Mouse (Mus musculus): ENCODE data around the gene Cpb2. TPM values are rescaled to one million over a fixed set of nuclear protein-coding genes. Genes with fewer than 3 reads are reported as not detected.

The Cpb2 gene
- polyA plus RNA-seq, 2 experiments from 2014 or later = not detected

DNA sequence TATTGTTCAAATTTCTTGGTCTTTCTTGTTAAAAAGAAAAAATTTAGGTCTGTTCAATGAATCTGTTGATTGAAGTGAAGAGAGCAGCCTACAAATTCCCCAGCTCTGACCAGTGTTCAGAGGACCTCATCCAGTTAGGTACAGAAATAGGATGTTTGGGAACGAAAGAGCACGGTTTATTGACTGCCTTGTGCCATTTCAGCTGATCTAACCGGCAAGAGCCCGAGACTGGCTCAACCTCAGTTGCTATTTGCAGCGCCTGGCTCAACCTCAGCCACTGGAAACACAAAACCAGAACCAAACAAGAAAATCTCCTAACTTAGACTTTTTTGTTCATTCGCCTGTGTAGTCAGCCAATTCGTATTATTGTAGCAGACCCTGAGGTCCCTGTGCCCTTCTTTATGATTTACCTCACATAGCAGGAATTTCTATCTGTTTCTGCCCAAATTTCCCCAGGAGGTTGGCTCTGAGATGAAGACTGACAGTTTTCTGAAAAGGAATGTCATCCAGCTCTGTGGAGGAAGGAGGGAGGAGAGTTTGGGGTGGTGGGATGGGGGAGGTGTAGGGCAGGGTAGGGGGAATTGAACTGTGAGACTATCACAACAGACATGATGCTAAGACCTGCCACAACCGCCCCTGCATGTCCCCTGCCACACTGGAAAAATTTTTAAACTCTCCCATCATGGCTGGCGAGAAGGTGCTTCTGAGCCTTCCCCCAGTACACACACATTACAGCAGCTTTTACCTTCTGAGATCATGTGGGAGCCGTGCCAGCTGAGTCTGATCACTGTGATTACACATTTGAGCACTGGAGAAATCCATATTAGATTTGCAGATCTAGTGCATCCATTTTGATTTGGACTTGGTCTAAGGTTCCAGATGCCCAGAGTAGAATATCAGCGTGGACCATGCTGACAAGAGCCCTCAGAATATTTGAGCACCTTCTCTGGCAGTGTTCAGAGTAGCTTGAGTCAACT is 4.2 kb downstream of the Cpb2 start:
- no peak for ATAC-seq

DNA sequence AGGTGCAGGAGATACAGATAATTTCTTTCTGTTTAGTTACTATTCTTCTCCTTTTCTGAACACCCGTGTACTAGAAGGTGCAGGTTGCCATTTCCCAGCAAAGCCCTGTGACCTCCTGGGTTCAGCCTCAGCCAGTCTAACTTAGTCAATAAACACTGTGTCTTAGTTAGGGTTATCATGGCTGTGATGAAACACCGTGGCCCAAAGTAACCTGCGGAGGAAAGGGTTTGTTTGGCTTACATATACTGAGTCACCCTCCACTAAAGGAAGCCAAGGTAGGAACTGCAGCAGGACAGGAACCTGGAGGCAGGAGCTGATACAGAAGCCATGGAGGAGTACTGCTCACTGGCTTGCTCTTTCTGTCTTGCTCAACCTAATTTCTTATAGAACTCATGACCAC is 8.3 kb downstream of the Cpb2 start:
- no peak for ATAC-seq

DNA sequence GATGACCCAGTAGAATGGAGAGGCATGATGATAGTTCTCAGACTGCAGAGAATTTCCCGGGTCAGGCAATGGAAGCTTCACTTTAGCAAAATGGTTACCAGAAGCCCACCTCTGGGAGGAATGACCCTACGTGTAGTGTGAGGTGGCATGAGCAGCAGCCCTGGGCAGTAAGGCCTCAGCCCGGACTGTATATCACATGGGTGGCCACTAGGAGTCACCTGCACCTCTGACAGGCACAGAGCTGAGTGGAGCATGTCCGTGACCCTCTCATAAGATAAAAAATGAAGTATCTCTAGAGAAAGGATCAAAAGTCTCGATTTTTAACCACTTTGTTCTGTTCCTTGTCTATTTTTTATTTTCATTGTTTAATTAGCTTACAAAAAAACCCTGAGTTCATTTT is 14.4 kb downstream of the Cpb2 start:
- no peak for ATAC-seq

DNA sequence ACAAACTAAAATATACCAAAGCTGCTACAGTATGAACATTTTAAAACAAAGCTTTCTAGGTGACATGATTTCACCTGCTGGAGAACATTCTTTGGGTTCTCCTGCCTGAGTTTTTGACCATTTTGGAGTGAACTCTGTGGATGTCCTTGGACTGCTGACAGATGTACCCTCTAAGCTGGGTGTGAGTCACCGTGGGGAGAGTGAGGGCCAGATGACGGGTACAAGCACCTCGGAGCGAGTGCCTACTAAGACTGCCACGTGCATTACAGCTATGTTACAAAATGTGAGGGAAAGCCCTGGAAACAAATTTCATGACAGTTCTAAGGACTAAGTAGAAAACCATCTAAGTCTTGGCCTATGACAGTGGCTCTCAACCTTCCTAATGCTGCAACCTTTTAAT is 27.4 kb downstream of the Cpb2 start:
- ATAC-seq = no peak

DNA sequence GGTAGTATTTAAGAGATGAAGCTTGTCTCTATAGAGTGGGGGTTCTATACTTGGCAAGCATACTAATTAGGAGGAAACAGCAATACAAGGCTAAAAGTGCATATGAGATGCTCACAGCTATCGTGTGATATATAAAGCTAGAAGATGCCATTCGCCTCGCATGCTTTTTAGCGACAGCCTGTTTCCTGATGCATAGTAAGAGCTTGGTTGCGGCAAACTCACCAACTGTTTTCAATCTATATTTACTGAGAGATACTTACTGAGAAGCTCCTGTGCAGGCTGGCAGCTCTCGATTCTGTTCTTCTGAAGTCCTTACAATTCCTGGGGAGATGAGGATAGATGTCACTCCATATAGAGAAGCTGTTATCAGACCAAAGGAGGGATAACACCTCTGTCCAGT is 37.6 kb downstream of the Cpb2 start:
- ATAC-seq = no peak

DNA sequence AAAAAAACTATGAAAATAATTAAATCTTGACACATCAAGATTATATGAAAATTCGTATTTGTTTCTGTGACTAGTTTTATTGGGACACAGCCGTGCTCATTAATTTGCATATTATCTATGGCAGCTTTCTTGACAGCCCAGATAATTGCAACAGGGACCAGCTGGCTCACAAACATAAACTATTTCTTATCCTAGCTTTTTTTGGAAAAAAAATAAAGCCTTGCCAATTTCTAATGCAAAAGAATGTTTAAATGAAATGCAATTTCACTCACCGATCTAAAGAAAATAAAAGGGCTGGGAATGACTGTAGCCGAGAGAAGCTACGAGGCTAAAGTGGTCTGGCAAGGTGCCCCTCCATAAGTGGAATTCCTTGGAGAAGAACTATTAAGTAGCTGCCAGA is 38.3 kb downstream of the Cpb2 start:
- ATAC-seq = no peak

DNA sequence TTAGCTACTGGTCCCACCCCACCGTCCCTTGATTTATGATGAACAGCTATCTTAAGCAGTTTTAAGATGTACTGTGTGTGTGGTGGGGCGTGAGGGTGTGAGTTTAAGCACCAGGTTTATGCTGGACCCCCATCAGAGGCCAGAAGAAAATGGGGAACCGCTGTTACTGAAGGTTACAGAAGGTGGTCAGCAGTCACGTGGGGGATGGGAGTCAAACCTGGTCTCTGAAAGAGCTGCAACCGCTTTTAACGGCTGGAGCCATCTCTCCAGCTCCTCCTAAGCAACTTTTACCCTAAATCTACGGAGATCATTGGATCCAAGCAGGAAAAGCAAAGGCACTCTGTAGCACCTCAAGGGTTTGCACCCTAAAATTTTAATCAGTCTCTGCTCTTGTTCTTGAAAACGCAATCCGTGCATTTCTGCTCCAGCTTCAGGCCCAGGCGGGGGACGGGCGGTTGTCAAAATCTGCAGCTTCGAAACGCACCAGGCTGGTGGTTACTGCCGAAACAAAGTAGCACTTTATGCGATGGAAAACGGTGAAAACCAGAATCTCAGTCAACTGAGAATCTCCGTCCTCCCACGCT is 41.6 kb downstream of the Cpb2 start:
- no peak for ATAC-seq

DNA sequence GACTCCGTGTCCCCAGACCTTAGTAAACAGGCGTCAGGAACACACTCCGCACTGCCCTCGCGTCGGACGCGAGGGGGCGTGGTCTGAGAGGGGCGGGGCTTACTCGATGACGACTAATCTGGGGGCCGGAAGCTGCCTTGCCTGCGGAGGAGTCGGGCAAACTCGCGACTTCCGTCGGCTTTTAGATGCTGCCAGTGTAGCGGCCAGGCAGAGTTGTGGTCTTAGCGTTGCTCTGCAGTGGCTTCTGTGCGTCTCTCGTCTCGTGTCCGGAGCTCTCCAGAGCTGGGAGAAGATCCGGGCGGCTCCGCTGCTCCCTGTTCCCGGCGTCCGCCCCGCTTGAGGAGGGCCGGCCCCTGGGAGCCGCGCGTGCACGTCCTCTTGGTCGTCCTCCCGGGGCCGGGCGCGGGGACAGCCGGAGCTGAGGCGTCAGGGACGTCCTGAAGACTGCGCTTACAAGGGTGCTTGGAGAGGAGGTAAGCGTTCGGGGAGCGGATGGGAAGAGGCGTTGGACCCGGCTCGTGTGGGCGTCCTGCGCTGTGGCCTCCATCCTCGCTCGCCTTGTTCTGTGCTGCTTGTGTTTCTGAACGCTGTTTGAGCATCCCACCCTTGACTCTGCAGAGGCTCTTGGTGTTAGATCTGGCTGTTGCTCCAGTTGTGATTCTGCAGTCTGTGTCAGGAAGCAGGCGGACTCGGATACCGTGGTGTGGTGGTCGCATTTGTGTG is 42.3 kb downstream of the Cpb2 start, which contains the start of gene Zc3h13:
TSS of gene Zc3h13 (plus strand) at position 181 of the 723 bp plus-strand sequence.
- peak; percentile 93 for ATAC-seq

DNA sequence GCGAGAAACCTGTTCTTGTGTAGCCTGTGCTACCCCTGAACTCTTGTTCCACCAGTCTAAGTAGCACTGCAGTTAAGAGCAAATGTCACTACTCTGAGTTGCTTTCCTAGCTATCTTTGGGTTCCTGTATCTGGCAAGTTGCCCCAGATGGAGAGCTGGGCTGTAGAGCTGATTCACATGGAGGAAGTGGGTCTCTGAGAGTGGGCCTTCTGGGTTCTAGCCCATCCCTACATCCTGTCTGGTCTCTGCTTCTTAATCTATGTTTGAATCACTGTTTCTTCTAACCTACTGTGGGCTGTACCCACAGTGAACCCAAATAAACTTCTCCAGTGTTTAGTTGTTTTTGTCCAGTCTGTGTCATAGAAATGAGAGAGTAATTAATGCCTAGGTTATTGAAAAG is 59.0 kb downstream of the Cpb2 start:
- ATAC-seq = peak; percentile 43

DNA sequence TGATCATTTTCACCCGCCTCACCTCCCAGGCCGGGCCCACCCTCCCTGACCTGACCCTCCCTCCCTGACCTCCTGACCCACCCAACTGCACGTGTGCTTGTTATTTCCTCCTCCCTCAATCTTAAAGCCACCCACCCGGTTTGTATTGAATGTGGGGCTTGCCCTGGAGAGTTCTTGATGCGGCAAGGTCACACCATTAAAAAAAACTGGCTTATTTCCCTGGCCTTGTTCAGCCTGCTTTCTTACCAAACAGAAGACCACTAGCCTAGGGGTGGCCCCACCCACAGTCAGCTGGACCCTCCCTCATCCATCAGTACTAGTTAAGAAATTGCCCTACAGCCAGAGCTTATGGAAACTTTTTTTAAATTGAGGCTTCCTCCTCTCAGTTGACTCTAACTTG is 61.7 kb downstream of the Cpb2 start:
- ATAC-seq = no peak

DNA sequence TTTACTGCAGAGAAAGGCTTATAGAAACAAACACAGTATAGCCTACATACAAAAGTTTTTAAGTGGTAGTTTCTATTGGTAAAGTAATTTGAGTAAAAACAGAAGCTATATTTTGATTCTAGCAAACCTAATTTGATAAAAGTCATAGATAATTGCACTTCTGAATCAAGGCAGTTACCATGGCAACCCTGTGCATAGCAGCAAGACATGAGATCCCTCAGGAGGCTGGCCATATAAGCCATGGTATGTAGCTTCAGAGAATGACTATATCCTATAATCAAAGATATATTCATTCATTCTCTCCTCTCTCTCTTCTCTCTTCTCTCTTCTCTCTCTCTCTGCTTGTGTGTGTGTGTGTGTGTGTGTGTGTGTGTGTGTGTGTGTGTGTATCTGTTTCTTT is 65.8 kb downstream of the Cpb2 start:
- ATAC-seq = no peak

DNA sequence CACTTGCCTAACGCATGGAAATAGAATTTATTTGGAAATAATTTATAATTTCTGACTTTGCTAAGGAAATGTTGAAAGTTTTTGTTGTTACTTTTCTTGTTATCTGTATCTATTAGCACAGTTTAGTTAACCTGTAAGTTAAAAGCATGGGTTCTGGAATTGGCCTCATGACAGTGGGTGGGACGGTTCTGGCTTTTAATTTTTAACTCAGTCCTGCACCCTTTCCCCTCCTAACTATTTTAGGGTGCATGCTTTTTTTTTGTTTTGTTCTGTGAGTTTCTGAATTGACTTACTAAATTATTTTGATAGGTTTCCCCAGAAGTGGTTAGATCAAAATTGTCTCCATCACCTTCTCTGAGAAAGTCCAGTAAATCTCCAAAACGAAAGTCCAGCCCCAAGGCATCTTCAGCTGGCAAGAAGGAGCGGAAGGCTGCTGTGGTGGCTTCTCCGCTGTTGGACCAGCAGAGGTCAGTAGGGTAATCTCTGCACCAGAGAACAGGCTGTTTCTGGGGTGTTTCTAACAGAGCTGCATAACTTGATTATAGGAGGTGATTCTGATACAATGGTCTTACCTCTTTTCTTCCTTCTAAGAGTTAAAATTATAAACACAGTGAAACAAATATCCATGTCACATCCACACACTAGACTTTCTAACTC is 67.4 kb downstream of the Cpb2 start:
- ATAC-seq = no peak

DNA sequence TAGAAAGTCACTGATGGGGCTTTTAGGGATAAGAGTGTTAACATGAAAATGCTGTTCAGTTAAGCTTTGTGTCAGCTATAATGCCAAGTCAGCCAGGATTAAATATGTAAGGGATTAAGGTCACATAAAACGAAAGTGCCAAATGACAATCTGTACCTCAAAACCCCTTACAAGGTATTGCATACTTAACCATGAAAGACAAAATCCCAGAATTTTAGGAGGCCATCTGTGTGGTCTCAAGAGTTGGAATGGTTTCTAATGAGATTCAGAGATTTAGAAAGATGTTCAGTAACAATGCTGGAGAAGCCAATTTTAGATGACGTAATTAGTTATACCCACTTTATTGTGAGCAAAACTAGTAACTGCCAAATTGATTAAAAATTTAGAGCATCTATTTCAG is 72.4 kb downstream of the Cpb2 start:
- no peak for ATAC-seq

DNA sequence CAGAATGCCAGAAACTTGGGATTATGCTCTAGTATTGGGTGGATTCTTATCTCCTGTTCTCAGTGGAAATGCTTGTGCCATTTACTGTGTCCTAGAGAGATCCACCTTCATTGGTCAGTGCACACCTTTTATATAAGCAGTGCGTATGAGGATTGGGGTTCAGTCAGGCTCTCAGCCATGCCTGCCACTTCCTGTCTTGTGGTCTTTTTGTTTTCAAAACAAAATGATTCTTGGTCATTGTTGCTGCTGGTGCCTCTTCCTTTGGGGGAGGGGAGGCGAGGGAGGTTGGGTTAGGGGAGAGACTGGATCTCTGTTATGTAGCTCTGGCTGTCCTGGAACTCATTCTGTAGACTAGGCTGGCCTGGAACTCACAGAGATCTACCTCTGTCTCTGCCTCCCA is 76.6 kb downstream of the Cpb2 start:
- peak; percentile 73 for ATAC-seq

DNA sequence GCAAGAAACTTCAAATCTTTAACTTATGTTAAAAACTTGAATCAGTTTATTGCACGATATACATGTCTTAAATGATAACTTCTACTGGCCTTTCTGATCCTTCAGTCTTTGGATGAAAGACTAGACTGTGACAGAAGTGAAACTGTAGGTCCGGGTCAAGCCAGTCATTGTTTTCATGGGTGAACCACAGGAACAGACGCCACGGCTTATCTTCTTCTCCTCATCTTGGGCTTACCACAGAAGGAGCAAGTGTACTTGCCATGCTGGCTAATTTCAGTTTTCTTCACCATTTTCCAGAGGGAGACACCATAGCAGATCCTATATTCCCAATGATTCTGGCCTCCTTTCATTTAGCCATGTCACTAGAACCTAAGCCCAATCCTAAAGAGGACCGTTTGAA is 78.2 kb downstream of the Cpb2 start:
- no peak for ATAC-seq

DNA sequence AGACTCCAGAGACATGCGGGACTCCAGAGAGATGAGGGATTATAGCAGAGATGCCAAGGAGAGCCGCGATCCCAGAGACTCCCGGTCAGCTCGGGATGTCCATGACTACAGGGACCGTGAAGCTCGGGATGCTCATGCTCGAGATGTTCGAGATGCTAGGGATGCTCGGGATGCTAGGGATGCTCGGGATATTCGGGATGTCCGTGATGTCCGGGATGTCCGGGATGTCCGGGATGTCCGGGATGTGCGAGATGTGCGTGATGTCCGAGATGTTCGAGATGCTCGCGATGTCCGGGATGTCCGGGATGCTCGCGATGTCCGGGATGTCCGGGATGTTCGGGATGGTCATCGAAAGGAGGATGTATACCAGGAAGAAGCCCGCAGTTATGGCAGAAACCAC is 81.3 kb downstream of the Cpb2 start:
- ATAC-seq = no peak

DNA sequence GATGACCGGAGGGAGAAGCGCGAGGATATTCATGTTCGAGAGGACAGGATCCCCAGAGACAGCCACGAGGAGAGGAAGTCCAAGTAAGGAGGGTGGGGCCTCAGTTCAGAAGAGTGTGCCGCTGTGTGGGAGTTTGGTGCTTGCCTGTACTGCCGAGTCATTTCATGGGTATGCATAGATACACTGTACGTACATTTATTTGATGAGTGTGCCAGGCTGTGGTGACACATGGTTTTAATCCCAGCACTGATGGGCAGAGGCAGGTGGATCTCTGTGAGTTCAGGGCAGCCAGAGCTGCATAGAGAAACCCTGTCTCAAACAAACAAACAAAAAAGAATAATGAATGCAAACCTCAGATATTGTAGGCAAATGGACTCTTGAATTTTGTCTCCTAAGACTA is 86.0 kb downstream of the Cpb2 start:
- no peak for ATAC-seq

DNA sequence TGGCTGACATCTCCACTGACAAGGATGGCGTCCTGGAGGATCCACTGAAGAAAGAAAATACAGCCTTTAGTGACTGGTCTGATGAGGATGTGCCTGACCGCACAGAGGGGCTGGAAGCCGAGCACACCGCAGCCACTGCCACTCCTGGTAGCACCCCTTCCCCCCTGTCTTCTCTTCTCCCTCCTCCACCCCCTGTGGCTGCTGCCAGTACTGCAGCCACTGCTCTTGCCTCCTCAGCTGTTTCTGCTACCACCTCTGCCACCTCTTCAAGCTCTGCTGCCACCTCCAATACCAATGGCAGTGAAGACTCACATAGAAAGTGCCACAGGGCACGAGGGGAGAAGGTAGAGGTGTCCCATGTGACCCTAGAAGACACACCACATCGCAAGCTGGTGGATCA is 88.5 kb downstream of the Cpb2 start:
- no peak for ATAC-seq

Other genes starting within 250 kb of the Cpb2 start
- gene Rubcnl, start 226.3 kb upstream of the Cpb2 start, polyA plus RNA-seq (2017; shearing (Covaris generic)) = 1 to 10 TPM in 1 of 2 experiments, under 1 TPM in 1; 0.12 to 1.3 TPM
- gene Lrrc63, start 111.4 kb upstream of the Cpb2 start, polyA plus RNA-seq (2017; shearing (Covaris generic)) = not detected
- gene Lcp1, start 111.2 kb upstream of the Cpb2 start, polyA plus RNA-seq (2017; shearing (Covaris generic)) = 1,000 to 10,000 TPM; 1,354 to 1,613 TPM
- gene Zc3h13, start 42.1 kb downstream of the Cpb2 start, polyA plus RNA-seq (2017; shearing (Covaris generic)) = 10 to 100 TPM; 15.0 to 19.2 TPM
- gene Siah3, start 213.7 kb downstream of the Cpb2 start, polyA plus RNA-seq (2017; shearing (Covaris generic)) = under 1 TPM; 0.10 to 0.29 TPM